Mouse (Mus musculus): ENCODE data around the gene Cox15. TPM values are rescaled to one million over a fixed set of nuclear protein-coding genes. Genes with fewer than 3 reads are reported as not detected.

The Cox15 gene
- total and polyA plus RNA-seq, 3 experiments: 30.2 to 59.1 (median 32.4) TPM

- Histone ChIP-seq H3K27me3 (ENCODE audit: control insufficient read depth in 1 of 2, insufficient read depth in 2 of 2, low read length in 2 of 2) (no peaks in the 10 kb centered on the region), H3K79me2 (ENCODE audit: control insufficient read depth, insufficient read depth, low read length, poor library complexity) (peaks cover 15% of the 10 kb centered on the region), H3K9ac (ENCODE audit: control insufficient read depth, low read depth, low read length, poor library complexity, severe bottlenecking) (peak overlapping the region; percentile 16; the same call in 1 of the 2 replicates), H3K27ac (ENCODE audit: control insufficient read depth, low read depth, low read length) (peak overlapping the region; percentile 34; the same call in 1 of the 2 replicates), H3K4me1 (ENCODE audit: control insufficient read depth in 1 of 2, insufficient read depth in 2 of 2, low read length in 2 of 2) (peaks cover 9 to 15% of the 10 kb centered on the region in 2 experiments), H3K9me3 (replicated peaks; ENCODE audit: insufficient read depth, low read length) (no peaks in the 10 kb centered on the region), H3K36me3 (ENCODE audit: control insufficient read depth in 1 of 2, insufficient read depth in 2 of 2, low read length in 2 of 2) (peaks cover 4 to 32% of the 10 kb centered on the region in 2 experiments; a peak in 3 of 4 replicates), H3K4me3 (ENCODE audit: control insufficient read depth in 1 of 2, insufficient read depth in 1 of 2, low read depth in 2 of 2, low read length in 2 of 2) (no peak overlapping the region)
- peak; percentile 74 for DNase-seq (ENCODE audit: low read depth, low spot score)
- peak; percentile 59 to 90 for TF ChIP-seq EP300 (IDR thresholded peaks at IDR 0.05; ENCODE audit: low read depth in 1 of 2, low read length in 2 of 2)
- TF ChIP-seq E2F4 (IDR thresholded peaks at IDR 0.05; ENCODE audit: borderline replicate concordance, low read depth, low read length): no peak
- TF ChIP-seq SIN3A (IDR thresholded peaks at IDR 0.05; ENCODE audit: low read length): no peak
- no peak for TF ChIP-seq NELFE (IDR thresholded peaks at IDR 0.05; ENCODE audit: low read depth, low read length)
- TF ChIP-seq GATA1 (IDR thresholded peaks at IDR 0.05; ENCODE audit: low read depth, low read length): peak; percentile 79; the same call in 1 of the 2 replicates
- TF ChIP-seq CHD2 (IDR thresholded peaks at IDR 0.05; ENCODE audit: low read length): no peak
- TF ChIP-seq USF1 (IDR thresholded peaks at IDR 0.05; ENCODE audit: low read depth, low read length): no peak
- TF ChIP-seq TAL1 (IDR thresholded peaks at IDR 0.05; ENCODE audit: low read length): no peak; the same call in 1 of the 2 replicates
- TF ChIP-seq HCFC1 (IDR thresholded peaks at IDR 0.05; ENCODE audit: low read depth, low read length): no peak
- no peak for TF ChIP-seq UBTF (IDR thresholded peaks at IDR 0.05; ENCODE audit: borderline replicate concordance, insufficient read depth, low read depth, low read length)
- TF ChIP-seq JUND (IDR thresholded peaks at IDR 0.05; ENCODE audit: low read depth, low read length): peak; percentile 88; the same call in 1 of the 2 replicates
- no peak for TF ChIP-seq RCOR1 (IDR thresholded peaks at IDR 0.05; ENCODE audit: low read depth, low read length)
- no peak for TF ChIP-seq CHD1 (IDR thresholded peaks at IDR 0.05; ENCODE audit: low read depth, low read length)
- no peak for TF ChIP-seq KAT2A (conservative IDR thresholded peaks at IDR 0.05; ENCODE audit: low read depth, low read length)
- TF ChIP-seq ELF1 (IDR thresholded peaks at IDR 0.05; ENCODE audit: low read depth, low read length): no peak
- no peak for TF ChIP-seq GABPA (IDR thresholded peaks at IDR 0.05; ENCODE audit: low read depth, low read length)
- TF ChIP-seq BHLHE40 (IDR thresholded peaks at IDR 0.05; ENCODE audit: borderline replicate concordance, low read depth, low read length): no peak
- no peak for TF ChIP-seq MYB (IDR thresholded peaks at IDR 0.05; ENCODE audit: low read depth, low read length)
Observed at GRCm38 (mm10) chr19:43754872-43755271, 2.1 kb upstream of the Cox15 start.

- Histone ChIP-seq H3K79me2 (ENCODE audit: control insufficient read depth, insufficient read depth, low read length, poor library complexity) (peaks cover 15% of the 10 kb centered on the region), H3K9ac (ENCODE audit: control insufficient read depth, low read depth, low read length, poor library complexity, severe bottlenecking) (no peak overlapping the region)
- no peak for TF ChIP-seq MXI1 (IDR thresholded peaks at IDR 0.05; ENCODE audit: low read depth, low read length)
- peak; percentile 94 for TF ChIP-seq TBP (IDR thresholded peaks at IDR 0.05; ENCODE audit: low read depth, low read length)
Observed at GRCm38 (mm10) chr19:43754237-43754636, 1.4 kb upstream of the Cox15 start.

More at GRCm38 (mm10) chr19:43754237-43754636, 1.4 kb upstream of the Cox15 start:
- Histone ChIP-seq H3K27ac (ENCODE audit: control insufficient read depth, low read depth, low read length) (0 out of 2 replicates have a peak overlapping the region, but pooled peaks have one; percentile 15), H3K9me3 (replicated peaks; ENCODE audit: insufficient read depth, low read length) (no peaks in the 10 kb centered on the region), H3K27me3 (ENCODE audit: control insufficient read depth in 1 of 2, insufficient read depth in 2 of 2, low read length in 2 of 2) (no peaks in the 10 kb centered on the region), H3K36me3 (ENCODE audit: control insufficient read depth in 1 of 2, insufficient read depth in 2 of 2, low read length in 2 of 2) (peaks cover 6 to 33% of the 10 kb centered on the region in 2 experiments), H3K4me1 (ENCODE audit: control insufficient read depth in 1 of 2, insufficient read depth in 2 of 2, low read length in 2 of 2) (peaks cover 9 to 15% of the 10 kb centered on the region in 2 experiments), H3K4me3 (ENCODE audit: control insufficient read depth in 1 of 2, insufficient read depth in 1 of 2, low read depth in 2 of 2, low read length in 2 of 2) (no peak overlapping the region)
- DNase-seq (ENCODE audit: low read depth, low spot score): peak; percentile 44
